Mouse (Mus musculus): Measurements from ENCODE around the gene Olfr49. TPM values are rescaled to one million over a fixed set of nuclear protein-coding genes. Genes with fewer than 3 reads are reported as not detected.

Gene Olfr49
- polyA plus RNA-seq, 1 experiment from 2014 or later: not detected

- Histone ChIP-seq H3K9ac (replicated peaks; ENCODE audit: low read depth, low read length) (no peak overlapping the region), H3K4me3 (ENCODE audit: low read depth, low read length) (no peak overlapping the region), H3K36me3 (ENCODE audit: control insufficient read depth, insufficient read depth, low read length) (no peaks in the 10 kb centered on the region), H3K4me1 (ENCODE audit: control insufficient read depth, insufficient read depth, low read length) (no peaks in the 10 kb centered on the region), H3K4me2 (replicated peaks; ENCODE audit: low read depth, low read length) (no peak overlapping the region), H3K9me3 (ENCODE audit: control insufficient read depth, low read depth, low read length) (no peaks in the 10 kb centered on the region), H3K27me3 (ENCODE audit: control insufficient read depth, insufficient read depth, low read length) (no peaks in the 10 kb centered on the region), H3K27ac (ENCODE audit: low read length) (no peak overlapping the region)
- no peak for ATAC-seq (ENCODE audit: insufficient number of reproducible peaks, insufficient read depth, low FRiP score, low read depth)
- 34% methylated on average over 3 of the region's 3 CpGs for WGBS
Observed at GRCm38 (mm10) chr14:54311763-54312162, 27.0 kb upstream of the Olfr49 start.

GRCm38 (mm10) chr14:54300676-54301075, 15.9 kb upstream of the Olfr49 start:
- WGBS: 89% methylated on average over 3 of the region's 3 CpGs
- H3K27ac ChIP-seq (ENCODE audit: low read length): no peak overlapping the region
- no peak overlapping the region for H3K4me3 ChIP-seq (ENCODE audit: low read depth, low read length)
- no peaks in the 10 kb centered on the region for H3K27me3 ChIP-seq (ENCODE audit: control insufficient read depth, insufficient read depth, low read length)
- no peak overlapping the region for H3K9ac ChIP-seq (replicated peaks; ENCODE audit: low read depth, low read length)
- no peaks in the 10 kb centered on the region for H3K36me3 ChIP-seq (ENCODE audit: control insufficient read depth, insufficient read depth, low read length)
- H3K9me3 ChIP-seq (ENCODE audit: control insufficient read depth, low read depth, low read length): 0 out of 2 replicates have a peak, but pooled peaks cover 5% of the 10 kb centered on the region
- ATAC-seq (ENCODE audit: insufficient number of reproducible peaks, insufficient read depth, low FRiP score, low read depth): no peak
- no peaks in the 10 kb centered on the region for H3K4me1 ChIP-seq (ENCODE audit: control insufficient read depth, insufficient read depth, low read length)
- no peak overlapping the region for H3K4me2 ChIP-seq (replicated peaks; ENCODE audit: low read depth, low read length)

GRCm38 (mm10) chr14:54300136-54300535, 15.4 kb upstream of the Olfr49 start:
- WGBS: 75% methylated on average over 5 of the region's 5 CpGs
- Histone ChIP-seq H3K9ac (replicated peaks; ENCODE audit: low read depth, low read length) (no peak overlapping the region), H3K4me3 (ENCODE audit: low read depth, low read length) (no peak overlapping the region), H3K36me3 (ENCODE audit: control insufficient read depth, insufficient read depth, low read length) (no peaks in the 10 kb centered on the region), H3K4me2 (replicated peaks; ENCODE audit: low read depth, low read length) (no peak overlapping the region), H3K4me1 (ENCODE audit: control insufficient read depth, insufficient read depth, low read length) (no peaks in the 10 kb centered on the region), H3K27ac (ENCODE audit: low read length) (no peak overlapping the region), H3K9me3 (ENCODE audit: control insufficient read depth, low read depth, low read length) (0 out of 2 replicates have a peak, but pooled peaks cover 5% of the 10 kb centered on the region), H3K27me3 (ENCODE audit: control insufficient read depth, insufficient read depth, low read length) (no peaks in the 10 kb centered on the region)
- no peak for ATAC-seq (ENCODE audit: insufficient number of reproducible peaks, insufficient read depth, low FRiP score, low read depth)

- 91% methylated on average over 2 of the region's 2 CpGs for WGBS
- H3K4me1 ChIP-seq (ENCODE audit: control insufficient read depth, insufficient read depth, low read length): no peaks in the 10 kb centered on the region
Observed at GRCm38 (mm10) chr14:54276446-54276845, 8.3 kb downstream of the Olfr49 start.

GRCm38 (mm10) chr14:54272696-54273095, 12.0 kb downstream of the Olfr49 start:
- Histone ChIP-seq H3K9me3 (ENCODE audit: control insufficient read depth, low read depth, low read length) (no peaks in the 10 kb centered on the region), H3K4me2 (replicated peaks; ENCODE audit: low read depth, low read length) (no peak overlapping the region), H3K9ac (replicated peaks; ENCODE audit: low read depth, low read length) (no peak overlapping the region), H3K36me3 (ENCODE audit: control insufficient read depth, insufficient read depth, low read length) (peaks cover 1% of the 10 kb centered on the region; the same call in 1 of the 2 replicates), H3K27ac (ENCODE audit: low read length) (no peak overlapping the region), H3K27me3 (ENCODE audit: control insufficient read depth, insufficient read depth, low read length) (no peaks in the 10 kb centered on the region), H3K4me1 (ENCODE audit: control insufficient read depth, insufficient read depth, low read length) (no peaks in the 10 kb centered on the region), H3K4me3 (ENCODE audit: low read depth, low read length) (no peak overlapping the region)
- WGBS: 89% methylated on average over 3 of the region's 3 CpGs
- no peak for ATAC-seq (ENCODE audit: insufficient number of reproducible peaks, insufficient read depth, low FRiP score, low read depth)

More at GRCm38 (mm10) chr14:54276446-54276845, 8.3 kb downstream of the Olfr49 start:
- Histone ChIP-seq H3K27ac (ENCODE audit: low read length) (no peak overlapping the region), H3K27me3 (ENCODE audit: control insufficient read depth, insufficient read depth, low read length) (no peaks in the 10 kb centered on the region), H3K9ac (replicated peaks; ENCODE audit: low read depth, low read length) (no peak overlapping the region), H3K9me3 (ENCODE audit: control insufficient read depth, low read depth, low read length) (no peaks in the 10 kb centered on the region), H3K4me3 (ENCODE audit: low read depth, low read length) (no peak overlapping the region), H3K36me3 (ENCODE audit: control insufficient read depth, insufficient read depth, low read length) (no peaks in the 10 kb centered on the region), H3K4me2 (replicated peaks; ENCODE audit: low read depth, low read length) (no peak overlapping the region)
- ATAC-seq (ENCODE audit: insufficient number of reproducible peaks, insufficient read depth, low FRiP score, low read depth): no peak

GRCm38 (mm10) chr14:54271976-54272606, 12.6 kb downstream of the Olfr49 start:
- no peak overlapping the region for H3K9ac ChIP-seq (replicated peaks; ENCODE audit: low read depth, low read length)
- no peak overlapping the region for H3K27ac ChIP-seq (ENCODE audit: low read length)
- peaks cover 7% of the 10 kb centered on the region; the same call in 1 of the 2 replicates for H3K36me3 ChIP-seq (ENCODE audit: control insufficient read depth, insufficient read depth, low read length)
- H3K4me3 ChIP-seq (ENCODE audit: low read depth, low read length): no peak overlapping the region
- H3K9me3 ChIP-seq (ENCODE audit: control insufficient read depth, low read depth, low read length): no peaks in the 10 kb centered on the region
- no peaks in the 10 kb centered on the region for H3K27me3 ChIP-seq (ENCODE audit: control insufficient read depth, insufficient read depth, low read length)
- 70% methylated on average over 3 of the region's 3 CpGs for WGBS
- ATAC-seq (ENCODE audit: insufficient number of reproducible peaks, insufficient read depth, low FRiP score, low read depth): no peak
- no peak overlapping the region for H3K4me2 ChIP-seq (replicated peaks; ENCODE audit: low read depth, low read length)
- H3K4me1 ChIP-seq (ENCODE audit: control insufficient read depth, insufficient read depth, low read length): no peaks in the 10 kb centered on the region

GRCm38 (mm10) chr14:54270413-54270812, 14.3 kb downstream of the Olfr49 start:
- Histone ChIP-seq H3K4me2 (replicated peaks; ENCODE audit: low read depth, low read length) (no peak overlapping the region), H3K36me3 (ENCODE audit: control insufficient read depth, insufficient read depth, low read length) (peaks cover 10% of the 10 kb centered on the region; the same call in 1 of the 2 replicates), H3K9me3 (ENCODE audit: control insufficient read depth, low read depth, low read length) (no peaks in the 10 kb centered on the region), H3K4me1 (ENCODE audit: control insufficient read depth, insufficient read depth, low read length) (no peaks in the 10 kb centered on the region), H3K27ac (ENCODE audit: low read length) (no peak overlapping the region), H3K9ac (replicated peaks; ENCODE audit: low read depth, low read length) (no peak overlapping the region), H3K4me3 (ENCODE audit: low read depth, low read length) (no peak overlapping the region), H3K27me3 (ENCODE audit: control insufficient read depth, insufficient read depth, low read length) (no peaks in the 10 kb centered on the region)
- no peak for ATAC-seq (ENCODE audit: insufficient number of reproducible peaks, insufficient read depth, low FRiP score, low read depth)
- 85% methylated on average over 3 of the region's 3 CpGs for WGBS

- H3K4me2 ChIP-seq (replicated peaks; ENCODE audit: low read depth, low read length): no peak overlapping the region
- no peak for ATAC-seq (ENCODE audit: insufficient number of reproducible peaks, insufficient read depth, low FRiP score, low read depth)
- H3K27me3 ChIP-seq (ENCODE audit: control insufficient read depth, insufficient read depth, low read length): no peaks in the 10 kb centered on the region
- no peak overlapping the region for H3K4me3 ChIP-seq (ENCODE audit: low read depth, low read length)
- no peak overlapping the region for H3K9ac ChIP-seq (replicated peaks; ENCODE audit: low read depth, low read length)
- H3K4me1 ChIP-seq (ENCODE audit: control insufficient read depth, insufficient read depth, low read length): no peaks in the 10 kb centered on the region
- no peak overlapping the region for H3K27ac ChIP-seq (ENCODE audit: low read length)
- no peaks in the 10 kb centered on the region for H3K9me3 ChIP-seq (ENCODE audit: control insufficient read depth, low read depth, low read length)
- 89% methylated on average over 3 of the region's 3 CpGs for WGBS
- H3K36me3 ChIP-seq (ENCODE audit: control insufficient read depth, insufficient read depth, low read length): peaks cover 10% of the 10 kb centered on the region; the same call in 1 of the 2 replicates
Observed at GRCm38 (mm10) chr14:54269566-54269965, 15.2 kb downstream of the Olfr49 start.

- Histone ChIP-seq H3K27ac (ENCODE audit: low read length) (no peak overlapping the region), H3K4me2 (replicated peaks; ENCODE audit: low read depth, low read length) (no peak overlapping the region), H3K36me3 (ENCODE audit: control insufficient read depth, insufficient read depth, low read length) (peaks cover 15% of the 10 kb centered on the region; the same call in 1 of the 2 replicates), H3K4me1 (ENCODE audit: control insufficient read depth, insufficient read depth, low read length) (no peaks in the 10 kb centered on the region), H3K4me3 (ENCODE audit: low read depth, low read length) (no peak overlapping the region), H3K9ac (replicated peaks; ENCODE audit: low read depth, low read length) (no peak overlapping the region), H3K9me3 (ENCODE audit: control insufficient read depth, low read depth, low read length) (no peaks in the 10 kb centered on the region), H3K27me3 (ENCODE audit: control insufficient read depth, insufficient read depth, low read length) (no peaks in the 10 kb centered on the region)
- ATAC-seq (ENCODE audit: insufficient number of reproducible peaks, insufficient read depth, low FRiP score, low read depth): no peak
- WGBS: 90% methylated on average over 10 of the region's 10 CpGs
Observed at GRCm38 (mm10) chr14:54267966-54268365, 16.8 kb downstream of the Olfr49 start.
